Mouse (Mus musculus) liver (tissue): Measurements from ENCODE around the gene Cemip.

Source experiments
- DNase-seq: peaks from one replicate; pipeline ENCODE4 v3.0.0-alpha.2; 2020; ENCODE audit warnings: mixed read lengths

Cemip gene

DNA sequence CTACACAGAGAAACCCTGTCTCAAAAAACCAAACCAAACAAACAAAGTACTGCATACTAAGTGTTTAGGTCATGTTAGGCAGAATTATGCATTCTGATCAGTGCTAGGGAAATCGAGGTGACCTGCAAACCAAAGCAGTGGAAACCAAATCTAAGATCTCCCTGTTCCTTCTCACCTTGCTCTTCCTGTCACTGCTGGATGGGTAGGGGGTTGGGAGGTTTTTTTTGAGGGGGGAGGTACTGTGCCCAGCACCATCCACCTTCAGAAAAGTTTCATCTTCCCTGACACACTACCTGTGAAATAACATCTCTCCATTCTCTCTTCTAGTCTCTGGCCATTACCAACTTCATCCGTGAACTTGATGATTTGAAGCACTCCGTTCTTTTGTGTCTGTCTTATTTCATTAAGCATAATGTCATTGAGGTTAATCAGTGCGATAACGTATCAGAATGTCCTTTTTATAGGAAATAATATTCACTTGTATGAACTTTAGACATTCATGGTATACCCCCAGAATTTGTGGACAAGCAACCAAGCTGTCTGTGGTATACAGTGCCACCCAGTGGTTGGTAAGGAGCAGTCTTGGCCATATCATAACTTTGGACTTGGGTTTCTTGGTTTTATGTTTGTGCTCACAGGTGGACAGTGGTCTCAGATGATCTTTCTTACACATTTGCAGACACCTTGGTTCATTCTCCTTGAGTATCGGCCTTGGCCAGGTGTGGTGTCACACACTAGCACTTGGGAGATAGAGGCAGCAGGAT lies 199.8 kb downstream of the Cemip start:
- peak; percentile 48 for DNase-seq

- peak; percentile 77 for DNase-seq
Measured at GRCm38 (mm10) chr7:83885835-83886234, 200.5 kb downstream of the Cemip start.

DNA sequence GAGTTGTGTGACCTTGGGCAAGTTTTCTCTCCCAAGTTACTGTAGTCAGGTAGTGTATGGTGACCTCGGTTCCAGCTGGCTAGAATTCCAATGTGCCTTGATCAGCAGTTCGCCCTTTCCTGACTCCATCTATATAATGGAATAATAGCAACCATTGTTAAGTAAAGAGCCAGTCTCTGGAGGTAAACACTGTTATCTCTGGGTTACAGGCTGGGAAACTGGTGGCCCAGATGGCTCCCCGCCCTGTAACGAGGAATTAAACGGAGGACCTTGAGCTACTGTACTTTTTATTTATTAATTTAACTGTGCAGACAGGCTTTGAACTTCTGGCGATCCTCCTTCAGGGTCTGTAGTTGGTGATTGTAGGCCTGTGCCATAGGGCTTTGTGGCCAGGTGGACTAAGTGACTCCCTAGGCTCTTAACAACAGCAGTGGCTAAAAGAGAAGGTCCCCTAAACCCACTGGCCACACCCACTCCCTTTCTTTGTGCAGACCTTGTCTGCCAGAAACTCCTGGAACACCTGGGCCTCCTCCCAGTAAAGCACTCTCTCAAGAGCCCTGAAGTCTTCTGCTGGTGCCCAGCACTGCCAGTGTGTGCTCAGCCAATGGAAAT lies 201.3 kb downstream of the Cemip start:
- peak; percentile 80 for DNase-seq

DNA sequence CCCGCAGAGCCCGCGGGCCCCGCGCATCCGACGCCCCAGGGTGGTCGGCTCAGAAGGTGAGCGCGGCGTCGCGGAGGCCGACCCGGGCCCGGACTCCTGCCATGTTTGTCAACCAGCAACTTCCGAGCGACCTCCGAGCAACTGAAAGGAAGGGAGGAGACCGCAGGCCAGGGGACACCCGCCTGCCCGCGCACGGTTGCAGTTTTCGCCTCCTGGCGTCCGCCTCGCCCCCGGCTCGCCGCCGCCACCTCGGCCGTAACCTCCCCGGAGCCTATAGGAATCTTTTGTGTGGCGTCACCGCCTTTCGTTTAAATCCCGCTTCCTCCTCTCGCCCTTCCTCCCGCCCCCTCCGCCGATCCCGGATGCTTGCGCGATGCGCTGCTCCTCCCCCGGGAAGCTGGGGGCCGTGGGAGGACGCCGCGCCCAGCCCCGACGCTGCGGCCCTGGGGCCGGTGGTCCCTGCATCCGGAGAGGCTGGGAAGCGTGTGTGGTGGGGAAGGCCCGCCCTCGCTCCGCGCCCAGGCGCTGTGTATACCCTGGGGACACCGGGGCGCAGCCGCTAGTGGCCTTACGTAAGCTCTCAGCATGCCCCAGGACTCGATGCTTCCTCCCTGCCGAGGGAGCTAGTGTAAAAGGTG lies 202.2 kb downstream of the Cemip start, which contains the start of the genes Tlnrd1 and Mesd:
Gene Tlnrd1 (minus strand): TSS at position 285 of the 638 bp plus-strand sequence.
Gene Mesd (plus strand): TSS at position 446 of the 638 bp plus-strand sequence.
- peak; percentile 92 for DNase-seq

DNA sequence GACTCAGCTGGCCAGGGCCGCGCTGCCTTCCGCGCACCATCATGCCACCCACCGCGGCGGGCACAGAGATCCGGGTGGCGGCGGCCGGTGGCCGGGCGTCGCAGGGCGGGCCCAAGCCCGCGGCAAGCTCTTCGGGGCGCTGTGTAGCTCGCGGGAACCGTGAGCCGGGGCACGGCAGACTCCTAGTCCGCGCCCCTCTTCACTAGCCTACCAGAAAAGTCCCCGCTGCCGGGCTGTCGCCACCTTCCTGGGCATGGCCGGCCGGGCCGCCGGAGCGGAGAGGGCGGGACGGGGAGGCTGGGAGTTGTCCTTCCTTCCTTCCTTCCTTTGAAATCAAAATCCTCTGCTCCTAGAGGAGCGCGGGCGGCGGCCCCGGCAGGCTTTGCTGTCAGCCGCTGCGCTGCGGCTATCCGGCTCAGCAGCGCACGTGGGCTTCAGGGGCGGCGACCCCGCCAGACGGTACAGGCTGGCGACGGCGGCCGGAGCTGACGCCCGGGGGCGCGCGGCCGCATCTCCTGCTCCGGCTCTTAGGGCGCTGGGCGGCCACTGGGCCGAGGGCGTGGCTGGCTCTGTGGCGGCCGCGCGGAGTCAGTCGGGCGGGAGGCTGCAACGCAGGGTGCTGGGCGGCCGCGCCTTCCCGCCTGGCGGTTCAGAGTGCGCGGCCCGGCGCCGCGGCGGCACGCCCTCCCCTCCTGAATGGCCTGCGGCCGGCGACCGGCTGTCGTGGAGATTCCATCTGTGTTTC lies 202.9 kb downstream of the Cemip start:
- peak; percentile 90 for DNase-seq
